Mouse (Mus musculus): ENCODE measurements around the gene Sptb. TPM values are rescaled to one million over a fixed set of nuclear protein-coding genes. Genes with fewer than 3 reads are reported as not detected.

The Sptb gene
- polyA plus RNA-seq, 1 experiment from 2014 or later, result 4.8 TPM

DNA sequence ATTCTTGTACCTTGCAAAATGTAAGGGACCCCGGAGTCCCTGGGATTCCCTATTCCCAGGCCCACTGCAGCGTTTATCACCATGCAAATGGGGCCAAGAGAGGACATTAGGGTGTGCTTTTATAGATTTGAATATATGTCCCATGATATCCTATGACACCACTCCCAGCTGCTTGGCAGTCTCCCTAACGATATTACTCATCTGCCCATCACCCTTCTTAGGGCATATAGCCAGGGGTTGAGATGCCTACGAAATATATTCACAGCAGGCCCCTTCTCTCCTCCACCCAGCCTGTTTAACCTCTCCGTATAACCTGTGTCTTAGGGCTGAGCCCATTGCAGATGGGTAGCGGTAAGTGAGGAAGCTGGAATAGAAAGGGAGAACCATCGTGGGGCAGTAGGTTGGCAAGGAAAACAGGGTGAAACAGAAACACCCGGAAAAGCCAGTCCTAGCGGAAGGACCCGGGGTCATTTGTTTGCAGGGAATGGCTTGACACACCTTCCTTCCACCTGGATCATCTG is 169.6 kb downstream of the Sptb start:
- no peaks in the 10 kb centered on the region for H3K36me3 ChIP-seq
- no peaks in the 10 kb centered on the region for H3K9me3 ChIP-seq
- DNase-seq (ENCODE audit: low spot score), result no peak
- peaks cover 19% of the 10 kb centered on the region for H3K27me3 ChIP-seq (ENCODE audit: insufficient read depth, poor library complexity, severe bottlenecking)
- WGBS, result 84% methylated on average over 10 of the region's 10 CpGs
- H3K4me3 ChIP-seq, result no peak overlapping the region
- H3K4me1 ChIP-seq (replicated peaks), result peaks cover 18% of the 10 kb centered on the region
- H3K27ac ChIP-seq, result no peak overlapping the region

DNA sequence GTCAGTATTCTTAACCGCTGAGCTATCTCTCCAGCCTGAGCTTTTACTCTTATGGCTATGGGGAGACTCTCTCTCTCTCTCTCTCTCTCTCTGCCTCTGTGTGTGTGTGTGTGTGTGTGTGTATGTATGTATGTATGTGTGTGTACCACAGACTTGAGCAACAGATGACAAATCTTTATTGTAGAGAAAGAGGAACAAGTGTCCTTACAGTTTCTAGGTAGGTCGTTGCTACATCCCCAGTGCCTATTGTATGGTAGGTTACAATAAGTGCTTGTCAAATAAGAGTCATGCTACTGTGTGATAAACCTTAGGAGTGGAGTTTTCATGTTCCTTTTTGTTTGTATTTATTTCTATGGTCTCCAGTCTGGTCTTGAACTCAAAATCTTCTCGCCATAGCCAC is 170.2 kb downstream of the Sptb start:
- WGBS, result 88% methylated on average over 3 of the region's 3 CpGs
- Histone ChIP-seq H3K4me1 (replicated peaks) (peaks cover 18% of the 10 kb centered on the region), H3K9me3 (no peaks in the 10 kb centered on the region), H3K27me3 (ENCODE audit: insufficient read depth, poor library complexity, severe bottlenecking) (peaks cover 19% of the 10 kb centered on the region), H3K27ac (no peak overlapping the region), H3K4me3 (no peak overlapping the region), H3K36me3 (no peaks in the 10 kb centered on the region)
- DNase-seq (ENCODE audit: low spot score), result no peak

DNA sequence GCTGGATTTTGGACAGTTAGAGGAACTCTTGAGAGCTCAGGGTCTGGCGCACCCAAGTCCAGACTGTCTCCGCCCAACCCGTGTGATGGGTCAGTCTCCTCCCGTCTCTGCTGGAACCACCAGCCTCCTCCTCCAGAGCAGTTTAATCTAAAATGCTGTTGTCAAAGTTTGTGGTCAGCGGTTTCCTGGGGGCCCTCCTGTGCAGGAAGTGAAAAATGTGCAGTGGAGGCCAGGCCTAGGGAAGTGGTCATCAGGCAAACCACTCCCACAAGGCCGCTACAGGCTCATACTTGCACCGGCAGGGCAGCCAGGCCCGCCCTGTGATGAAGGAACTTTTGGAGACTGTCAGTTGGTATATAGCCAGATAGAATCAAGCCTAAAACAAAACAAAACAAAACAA is 172.9 kb downstream of the Sptb start:
- no peak for DNase-seq (ENCODE audit: low spot score)
- peaks cover 41% of the 10 kb centered on the region for H3K27me3 ChIP-seq (ENCODE audit: insufficient read depth, poor library complexity, severe bottlenecking)
- no peak overlapping the region for H3K27ac ChIP-seq
- H3K4me1 ChIP-seq (replicated peaks), result peaks cover 45% of the 10 kb centered on the region
- no peaks in the 10 kb centered on the region for H3K9me3 ChIP-seq
- WGBS, result 93% methylated on average over 8 of the region's 8 CpGs
- H3K36me3 ChIP-seq, result no peaks in the 10 kb centered on the region
- no peak overlapping the region for H3K4me3 ChIP-seq

DNA sequence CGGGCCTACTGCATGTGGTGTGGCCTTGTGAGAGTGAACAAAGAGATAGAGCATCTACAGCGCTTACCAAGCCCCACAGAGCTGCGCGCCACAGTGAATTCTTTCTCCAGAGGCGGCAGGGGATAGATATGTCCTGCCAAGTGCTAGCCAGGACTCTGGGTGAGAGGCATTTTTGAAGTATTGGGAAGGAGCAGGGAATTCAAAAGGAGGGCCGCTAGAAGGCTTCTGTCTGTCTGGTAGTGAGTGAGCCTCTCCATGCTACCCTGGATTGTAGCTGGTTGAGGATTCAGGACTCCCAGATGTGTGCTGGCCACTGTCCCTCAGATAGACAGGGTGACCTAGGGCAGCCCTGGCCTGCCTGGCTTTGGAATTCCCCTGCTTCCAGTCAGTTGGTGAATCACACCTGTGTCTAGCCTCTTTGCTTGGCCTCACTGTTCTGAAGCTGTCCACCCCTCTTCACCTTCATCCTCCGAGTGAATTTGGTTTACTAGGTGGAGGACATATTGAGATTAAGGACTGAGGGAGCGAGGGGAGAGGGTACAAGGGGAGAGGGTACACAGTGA is 173.7 kb downstream of the Sptb start:
- DNase-seq (ENCODE audit: low spot score), result no peak
- Histone ChIP-seq H3K9me3 (no peaks in the 10 kb centered on the region), H3K27ac (no peak overlapping the region), H3K4me3 (no peak overlapping the region), H3K36me3 (no peaks in the 10 kb centered on the region), H3K4me1 (replicated peaks) (peaks cover 44% of the 10 kb centered on the region), H3K27me3 (ENCODE audit: insufficient read depth, poor library complexity, severe bottlenecking) (peaks cover 49% of the 10 kb centered on the region)
- WGBS, result 75% methylated on average over 8 of the region's 8 CpGs

DNA sequence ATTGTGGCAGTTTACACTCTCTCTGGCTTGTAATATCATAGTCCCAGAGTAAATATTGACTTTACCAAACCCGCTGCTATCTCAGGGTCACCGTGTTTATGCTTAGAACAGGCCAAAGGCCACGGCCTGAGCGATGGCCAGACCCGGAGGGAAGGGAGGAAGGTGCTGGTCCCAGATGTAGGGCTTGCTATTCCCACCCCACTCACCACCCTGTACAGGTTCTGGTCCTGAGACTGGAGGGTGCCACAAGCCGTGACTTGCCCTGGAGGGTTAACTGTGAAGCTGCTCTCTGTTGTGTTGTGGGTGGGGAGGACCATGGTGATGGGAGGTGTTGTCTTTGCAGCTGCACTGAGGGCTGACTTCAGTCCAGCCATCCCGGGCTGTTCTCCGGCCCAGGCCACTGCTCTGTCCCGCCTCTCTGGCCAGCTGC is 174.9 kb downstream of the Sptb start:
- peak; percentile 20 for DNase-seq (ENCODE audit: low spot score)
- Histone ChIP-seq H3K9me3 (no peaks in the 10 kb centered on the region), H3K27ac (no peak overlapping the region), H3K4me3 (no peak overlapping the region), H3K4me1 (replicated peaks) (peaks cover 40% of the 10 kb centered on the region), H3K27me3 (ENCODE audit: insufficient read depth, poor library complexity, severe bottlenecking) (peaks cover 61% of the 10 kb centered on the region), H3K36me3 (no peaks in the 10 kb centered on the region)
- WGBS, result 34% methylated on average over 9 of the region's 9 CpGs

DNA sequence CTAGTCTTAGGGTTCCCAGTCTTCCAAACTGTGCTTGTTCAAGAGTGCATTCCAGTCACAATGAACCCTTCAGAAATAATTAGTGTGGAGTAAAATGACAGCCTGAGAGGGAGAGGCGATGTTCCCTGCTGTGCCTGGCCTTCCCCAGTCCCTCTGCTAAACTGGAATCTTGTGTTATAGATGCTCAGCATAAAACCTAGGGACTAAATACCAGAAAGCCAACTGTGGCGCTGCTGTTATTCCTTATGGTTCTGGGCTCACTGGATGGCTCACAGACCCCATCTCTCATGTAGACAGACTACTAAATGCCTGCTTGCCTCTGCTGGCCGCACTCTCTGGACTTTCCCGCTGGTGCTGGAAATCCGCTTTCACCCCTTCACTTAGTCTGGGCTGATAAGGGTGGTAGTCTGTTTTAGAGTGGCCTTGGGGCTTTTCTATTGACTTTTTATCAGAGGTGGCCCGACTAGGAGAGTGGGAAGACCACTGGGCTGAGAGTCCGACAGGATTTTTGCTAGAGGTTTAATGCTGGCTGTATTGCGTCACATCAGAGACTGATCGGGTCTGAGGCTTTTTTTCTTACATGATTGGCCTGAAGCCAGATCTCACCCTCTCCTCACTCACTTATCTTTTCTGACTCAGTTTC is 175.6 kb downstream of the Sptb start:
- Histone ChIP-seq H3K27me3 (ENCODE audit: insufficient read depth, poor library complexity, severe bottlenecking) (peaks cover 68% of the 10 kb centered on the region), H3K27ac (no peak overlapping the region), H3K4me1 (replicated peaks) (peaks cover 40% of the 10 kb centered on the region), H3K4me3 (peak overlapping the region; percentile 74; the same call in 1 of the 2 replicates), H3K9me3 (no peaks in the 10 kb centered on the region), H3K36me3 (no peaks in the 10 kb centered on the region)
- peak; percentile 44 for DNase-seq (ENCODE audit: low spot score)
- 26% methylated on average over 9 of the region's 9 CpGs for WGBS

DNA sequence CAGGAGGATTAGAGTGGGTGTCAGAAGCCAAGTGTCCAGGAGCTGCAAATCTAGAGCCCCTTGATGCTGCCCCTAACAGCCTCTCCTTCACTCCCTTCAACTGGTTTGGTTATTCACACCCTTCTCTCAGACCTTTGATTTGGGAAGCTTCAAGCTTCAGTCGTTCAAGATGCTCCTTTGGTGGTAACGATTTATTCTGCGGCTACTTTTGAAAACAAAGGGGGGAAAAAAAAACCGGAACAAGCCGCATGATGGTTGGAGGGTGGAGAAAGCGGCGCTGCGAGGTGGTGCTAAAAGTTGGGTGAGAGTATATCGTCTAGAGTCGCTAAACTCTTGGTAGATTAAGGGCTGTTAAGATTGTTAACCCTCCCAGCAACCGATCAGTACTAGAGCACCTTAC is 176.1 kb downstream of the Sptb start:
- H3K27ac ChIP-seq, result peak overlapping the region; percentile 85; the same call in 1 of the 2 replicates
- peaks cover 73% of the 10 kb centered on the region for H3K27me3 ChIP-seq (ENCODE audit: insufficient read depth, poor library complexity, severe bottlenecking)
- H3K36me3 ChIP-seq, result no peaks in the 10 kb centered on the region
- peak overlapping the region; percentile 74 for H3K4me3 ChIP-seq
- DNase-seq (ENCODE audit: low spot score), result no peak
- H3K4me1 ChIP-seq (replicated peaks), result peaks cover 40% of the 10 kb centered on the region
- 3% methylated on average over 11 of the region's 11 CpGs for WGBS
- no peaks in the 10 kb centered on the region for H3K9me3 ChIP-seq

DNA sequence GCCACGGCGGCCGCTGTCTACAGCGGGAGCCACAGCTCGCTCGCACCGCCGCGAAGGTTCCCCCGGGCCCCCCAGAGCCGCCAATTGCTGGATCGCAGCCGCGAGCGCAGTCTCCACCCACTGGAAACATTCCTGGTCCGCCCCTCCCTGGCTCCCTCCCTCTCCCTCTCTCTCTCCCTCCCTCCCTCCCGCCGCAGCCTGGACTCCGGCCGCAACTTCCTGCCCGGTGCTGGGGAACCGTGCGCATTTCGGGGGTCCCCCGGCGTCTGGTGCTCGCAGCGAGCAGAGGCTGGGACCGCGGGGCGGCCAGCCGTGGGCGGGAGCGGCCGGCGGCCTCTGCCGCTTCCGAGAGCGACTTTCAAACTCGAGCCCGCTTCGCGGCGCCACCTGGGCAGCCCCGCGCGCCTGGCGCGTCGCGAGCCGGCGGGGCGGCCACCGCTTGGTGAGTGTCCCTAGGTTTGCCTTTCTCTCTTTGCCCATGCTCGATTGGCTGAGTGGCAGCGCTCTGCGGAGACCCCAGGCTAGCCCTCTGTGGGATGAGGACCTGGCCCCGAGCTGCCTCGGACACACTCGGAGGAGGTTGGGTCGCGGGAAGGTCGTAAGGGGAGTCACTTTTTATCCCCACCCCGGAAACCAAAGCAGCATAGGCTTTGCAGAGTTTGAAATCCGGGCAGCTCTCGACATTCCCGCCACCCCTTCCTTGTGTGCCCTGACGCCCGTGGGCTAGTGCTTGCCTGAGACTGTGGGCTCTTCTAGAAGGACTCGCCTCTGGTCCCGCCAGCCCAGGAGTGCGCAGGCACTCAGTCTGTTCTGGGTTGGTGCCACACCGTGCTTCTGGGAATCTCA is 176.7 kb downstream of the Sptb start:
- Histone ChIP-seq H3K27me3 (ENCODE audit: insufficient read depth, poor library complexity, severe bottlenecking) (peaks cover 80% of the 10 kb centered on the region), H3K9me3 (no peaks in the 10 kb centered on the region), H3K4me1 (replicated peaks) (peaks cover 40% of the 10 kb centered on the region), H3K36me3 (no peaks in the 10 kb centered on the region), H3K27ac (peak overlapping the region; percentile 85), H3K4me3 (peak overlapping the region; percentile 74)
- WGBS, result under 1% methylated on average over 74 of the region's 74 CpGs
- peak; percentile 79 for DNase-seq (ENCODE audit: low spot score)

DNA sequence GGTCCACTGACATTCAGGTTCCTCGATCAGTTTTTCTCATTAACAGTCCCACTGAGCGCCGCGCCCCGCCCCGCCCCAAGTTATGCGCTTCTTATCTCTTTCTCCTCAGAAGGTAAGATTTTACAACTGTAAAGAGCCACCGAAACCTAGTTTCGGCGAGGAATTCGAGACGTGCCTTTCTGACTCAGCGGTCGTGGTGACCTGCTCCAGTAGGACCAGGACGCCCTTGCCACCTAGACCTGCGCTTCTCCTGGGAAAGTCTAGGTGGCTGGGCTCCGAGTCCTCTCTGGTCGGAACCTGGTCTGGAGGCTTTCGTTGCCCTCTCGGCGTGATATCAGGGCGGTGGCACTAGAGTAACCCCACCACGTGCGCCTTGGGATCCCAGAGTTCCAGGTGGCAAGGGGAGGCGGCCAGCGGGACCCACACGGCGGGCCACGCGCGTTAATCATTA is 177.4 kb downstream of the Sptb start:
- H3K27me3 ChIP-seq (ENCODE audit: insufficient read depth, poor library complexity, severe bottlenecking), result peaks cover 85% of the 10 kb centered on the region
- H3K9me3 ChIP-seq, result no peaks in the 10 kb centered on the region
- peaks cover 40% of the 10 kb centered on the region for H3K4me1 ChIP-seq (replicated peaks)
- H3K27ac ChIP-seq, result peak overlapping the region; percentile 85
- peak overlapping the region; percentile 74 for H3K4me3 ChIP-seq
- no peaks in the 10 kb centered on the region for H3K36me3 ChIP-seq
- no peak for DNase-seq (ENCODE audit: low spot score)
- under 1% methylated on average over 31 of the region's 31 CpGs for WGBS

DNA sequence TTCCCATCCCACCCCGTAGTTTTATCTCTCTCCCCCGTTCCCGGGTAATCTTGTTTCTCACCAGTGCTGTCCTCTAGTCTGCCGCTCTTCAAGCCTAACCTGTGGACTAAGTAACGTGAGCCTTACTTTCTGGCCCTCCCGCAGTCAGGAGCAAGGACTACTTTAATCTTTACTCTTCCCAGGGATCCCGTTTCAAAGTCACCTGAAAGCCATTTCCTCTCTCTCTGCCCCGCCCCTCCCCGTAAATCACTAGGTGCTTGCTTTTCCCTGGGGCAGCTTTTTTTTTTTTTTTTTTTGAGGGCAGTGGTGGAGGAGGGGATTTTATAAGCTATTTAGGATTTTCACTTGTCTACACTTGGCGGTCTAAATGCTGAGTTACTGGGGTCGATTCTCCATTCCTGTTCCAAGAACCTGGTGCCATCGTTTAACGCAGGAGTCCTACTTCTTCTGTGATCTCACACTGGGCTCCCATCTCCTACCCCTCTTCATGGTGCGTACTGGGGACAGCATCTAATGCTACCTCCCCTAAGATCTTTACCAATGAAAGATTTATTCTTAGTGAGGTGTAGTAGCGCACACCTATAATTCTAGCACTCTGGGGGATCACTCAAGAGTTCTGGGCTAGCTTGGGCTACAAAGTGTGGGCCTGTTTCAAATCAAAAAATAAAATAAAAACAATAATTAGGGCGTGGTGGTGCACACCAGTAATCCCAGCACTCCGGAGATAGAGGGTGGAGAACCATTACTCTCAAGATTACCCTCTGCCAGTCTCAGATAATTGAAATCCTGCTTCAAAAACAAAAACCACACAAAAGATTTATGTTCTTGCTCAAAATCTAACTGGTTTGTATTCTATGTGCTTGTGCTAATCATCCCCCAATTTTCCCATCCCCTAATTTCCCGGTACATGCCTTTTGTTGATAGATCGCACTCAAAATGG is 178.1 kb downstream of the Sptb start:
- WGBS, result 2% methylated on average over 19 of the region's 19 CpGs

DNA sequence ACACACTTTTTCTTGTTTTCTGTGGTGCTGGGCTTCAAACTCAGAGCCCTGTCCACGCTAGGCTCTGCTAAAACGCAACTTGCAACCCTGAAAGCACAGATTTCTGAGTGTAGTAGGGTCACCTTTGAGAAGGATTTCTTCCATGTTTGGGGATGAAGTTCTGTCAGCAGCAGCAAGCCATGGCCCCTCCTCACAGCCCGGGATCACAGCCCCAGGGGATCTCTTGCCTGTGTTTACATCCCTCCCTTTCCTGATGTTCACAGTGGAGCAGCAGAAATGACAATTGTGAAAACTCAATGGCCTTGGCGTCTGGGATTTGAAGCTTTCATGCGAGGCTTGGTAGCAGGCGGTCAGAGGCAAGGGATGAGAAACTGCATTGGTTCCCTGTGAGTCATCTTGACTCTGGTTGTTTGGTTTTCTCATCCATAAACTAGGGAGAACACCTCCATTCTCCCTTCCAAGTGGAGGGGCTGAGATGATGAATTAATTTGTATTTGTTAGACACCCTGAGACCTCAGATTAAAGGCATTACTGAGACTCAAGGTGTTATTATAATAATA is 179.7 kb downstream of the Sptb start, which contains the start of gene Plekhg3:
TSS of gene Plekhg3 (plus strand) at position 312 of the 560 bp plus-strand sequence.
- WGBS, result 25% methylated on average over 6 of the region's 6 CpGs
- no peak within 1 kb of the TSS for H3K4me3 ChIP-seq
- no peaks in the 10 kb centered on the region for H3K36me3 ChIP-seq
- no peaks in the 10 kb centered on the region for H3K9me3 ChIP-seq
- H3K4me1 ChIP-seq (replicated peaks), result peaks cover 38% of the 10 kb centered on the region
- no peak within 1 kb of the TSS for H3K27ac ChIP-seq
- no peak for DNase-seq (ENCODE audit: low spot score)
- peaks cover 77% of the 10 kb centered on the region for H3K27me3 ChIP-seq (ENCODE audit: insufficient read depth, poor library complexity, severe bottlenecking)

More for the DNA sequence above, 178.1 kb downstream of the Sptb start:
- peak; percentile 23 for DNase-seq (ENCODE audit: low spot score)
- no peaks in the 10 kb centered on the region for H3K36me3 ChIP-seq
- peaks cover 45% of the 10 kb centered on the region for H3K4me1 ChIP-seq (replicated peaks)
- peaks cover 86% of the 10 kb centered on the region for H3K27me3 ChIP-seq (ENCODE audit: insufficient read depth, poor library complexity, severe bottlenecking)
- H3K9me3 ChIP-seq, result no peaks in the 10 kb centered on the region
- peak overlapping the region; percentile 74 for H3K4me3 ChIP-seq
- no peak overlapping the region for H3K27ac ChIP-seq
